Mouse (Mus musculus): ENCODE measurements around the gene Mrpl1. TPM values are rescaled to one million over a fixed set of nuclear protein-coding genes. Genes with fewer than 3 reads are reported as not detected.

The Mrpl1 gene
- polyA plus RNA-seq, 1 experiment from 2014 or later, result 10.9 TPM

GRCm38 (mm10) chr5:96200269-96200668 lies 9.0 kb upstream of the Mrpl1 start:
- Histone ChIP-seq H3K9me3 (ENCODE audit: low read length) (no peaks in the 10 kb centered on the region), H3K27me3 (replicated peaks; ENCODE audit: insufficient read depth, low read length) (no peaks in the 10 kb centered on the region), H3K36me3 (ENCODE audit: insufficient read depth, low read length) (no peaks in the 10 kb centered on the region), H3K4me1 (ENCODE audit: insufficient read depth, low read depth, low read length) (no peaks in the 10 kb centered on the region), H3K9ac (replicated peaks; ENCODE audit: low read depth) (no peak overlapping the region), H3K27ac (ENCODE audit: low read length) (no peak overlapping the region), H3K4me3 (ENCODE audit: low read depth, low read length) (no peak overlapping the region), H3K4me2 (replicated peaks; ENCODE audit: low read depth, low read length) (no peak overlapping the region)
- 63% methylated on average over 3 of the region's 3 CpGs for WGBS
- TF ChIP-seq EP300 (IDR thresholded peaks at IDR 0.05), result no peak
- no peak for TF ChIP-seq CTCF (IDR thresholded peaks at IDR 0.05)
- ATAC-seq, result no peak
- no peak for DNase-seq (ENCODE audit: low spot score)

GRCm38 (mm10) chr5:96201462-96202154 lies 7.7 kb upstream of the Mrpl1 start:
- Histone ChIP-seq H3K4me1 (ENCODE audit: insufficient read depth, low read depth, low read length) (no peaks in the 10 kb centered on the region), H3K36me3 (ENCODE audit: insufficient read depth, low read length) (no peaks in the 10 kb centered on the region), H3K4me2 (replicated peaks; ENCODE audit: low read depth, low read length) (no peak overlapping the region), H3K27ac (ENCODE audit: low read length) (no peak overlapping the region), H3K27me3 (replicated peaks; ENCODE audit: insufficient read depth, low read length) (no peaks in the 10 kb centered on the region), H3K4me3 (ENCODE audit: low read depth, low read length) (no peak overlapping the region), H3K9ac (replicated peaks; ENCODE audit: low read depth) (no peak overlapping the region), H3K9me3 (ENCODE audit: low read length) (no peaks in the 10 kb centered on the region)
- DNase-seq (ENCODE audit: low spot score) (no peak), ATAC-seq (no peak)
- WGBS, result 63% methylated on average over 10 of the region's 10 CpGs
- TF ChIP-seq EP300 (IDR thresholded peaks at IDR 0.05) (no peak), CTCF (IDR thresholded peaks at IDR 0.05) (no peak)

GRCm38 (mm10) chr5:96206897-96207296 lies 2.4 kb upstream of the Mrpl1 start:
- H3K36me3 ChIP-seq (ENCODE audit: insufficient read depth, low read length), result no peaks in the 10 kb centered on the region
- H3K9ac ChIP-seq (replicated peaks; ENCODE audit: low read depth), result no peak overlapping the region
- H3K4me2 ChIP-seq (replicated peaks; ENCODE audit: low read depth, low read length), result no peak overlapping the region
- no peak overlapping the region for H3K27ac ChIP-seq (ENCODE audit: low read length)
- no peaks in the 10 kb centered on the region for H3K27me3 ChIP-seq (replicated peaks; ENCODE audit: insufficient read depth, low read length)
- DNase-seq (ENCODE audit: low spot score) (peak; percentile 88), ATAC-seq (0 out of 2 replicates have a peak, but pooled peaks have one; percentile 14)
- H3K4me3 ChIP-seq (ENCODE audit: low read depth, low read length), result no peak overlapping the region
- whole genome bisulfite sequencing, result 12% methylated on average over 2 of the region's 2 CpGs
- TF ChIP-seq CTCF (IDR thresholded peaks at IDR 0.05), result no peak
- TF ChIP-seq EP300 (IDR thresholded peaks at IDR 0.05), result peak; percentile 76
- peaks cover 10% of the 10 kb centered on the region; the same call in 1 of the 2 replicates for H3K4me1 ChIP-seq (ENCODE audit: insufficient read depth, low read depth, low read length)
- no peaks in the 10 kb centered on the region for H3K9me3 ChIP-seq (ENCODE audit: low read length)

GRCm38 (mm10) chr5:96207531-96207930 lies 1.8 kb upstream of the Mrpl1 start:
- 90% methylated on average over 2 of the region's 2 CpGs for WGBS

GRCm38 (mm10) chr5:96208543-96208942 lies 750 bp upstream of the Mrpl1 start:
- no peak for ATAC-seq
- peak overlapping the region; percentile 76 for H3K4me2 ChIP-seq (replicated peaks; ENCODE audit: low read depth, low read length)
- H3K9ac ChIP-seq (replicated peaks; ENCODE audit: low read depth), result no peak overlapping the region
- H3K9me3 ChIP-seq (ENCODE audit: low read length), result no peaks in the 10 kb centered on the region
- peaks cover 10% of the 10 kb centered on the region; the same call in 1 of the 2 replicates for H3K4me1 ChIP-seq (ENCODE audit: insufficient read depth, low read depth, low read length)
- DNase-seq (ENCODE audit: low spot score), result peak; percentile 23
- H3K27ac ChIP-seq (ENCODE audit: low read length), result peak overlapping the region; percentile 90; the same call in 1 of the 2 replicates
- WGBS, result 11% methylated on average over 4 of the region's 4 CpGs
- H3K4me3 ChIP-seq (ENCODE audit: low read depth, low read length), result no peak overlapping the region
- TF ChIP-seq CTCF (IDR thresholded peaks at IDR 0.05) (no peak), EP300 (IDR thresholded peaks at IDR 0.05) (no peak)
- no peaks in the 10 kb centered on the region for H3K27me3 ChIP-seq (replicated peaks; ENCODE audit: insufficient read depth, low read length)
- no peaks in the 10 kb centered on the region for H3K36me3 ChIP-seq (ENCODE audit: insufficient read depth, low read length)

More at GRCm38 (mm10) chr5:96207531-96207930, 1.8 kb upstream of the Mrpl1 start:
- Histone ChIP-seq H3K4me1 (ENCODE audit: insufficient read depth, low read depth, low read length) (peaks cover 10% of the 10 kb centered on the region; the same call in 1 of the 2 replicates), H3K9ac (replicated peaks; ENCODE audit: low read depth) (no peak overlapping the region), H3K36me3 (ENCODE audit: insufficient read depth, low read length) (no peaks in the 10 kb centered on the region), H3K27me3 (replicated peaks; ENCODE audit: insufficient read depth, low read length) (no peaks in the 10 kb centered on the region), H3K4me2 (replicated peaks; ENCODE audit: low read depth, low read length) (no peak overlapping the region), H3K4me3 (ENCODE audit: low read depth, low read length) (no peak overlapping the region), H3K9me3 (ENCODE audit: low read length) (no peaks in the 10 kb centered on the region), H3K27ac (ENCODE audit: low read length) (no peak overlapping the region)
- no peak for TF ChIP-seq EP300 (IDR thresholded peaks at IDR 0.05)
- no peak for TF ChIP-seq CTCF (IDR thresholded peaks at IDR 0.05)
- no peak for ATAC-seq
- DNase-seq (ENCODE audit: low spot score), result no peak

- H3K4me1 ChIP-seq (ENCODE audit: insufficient read depth, low read depth, low read length), result peaks cover 10% of the 10 kb centered on the region; the same call in 1 of the 2 replicates
- WGBS, result under 1% methylated on average over 35 of the region's 35 CpGs
Observed at GRCm38 (mm10) chr5:96209916-96210583, 757 bp downstream of the Mrpl1 start.

More at GRCm38 (mm10) chr5:96209916-96210583, 757 bp downstream of the Mrpl1 start:
- Histone ChIP-seq H3K9ac (replicated peaks; ENCODE audit: low read depth) (peak overlapping the region; percentile 64), H3K4me3 (ENCODE audit: low read depth, low read length) (peak overlapping the region; percentile 73), H3K4me2 (replicated peaks; ENCODE audit: low read depth, low read length) (peak overlapping the region; percentile 76), H3K36me3 (ENCODE audit: insufficient read depth, low read length) (peaks cover 5% of the 10 kb centered on the region; the same call in 1 of the 2 replicates), H3K27me3 (replicated peaks; ENCODE audit: insufficient read depth, low read length) (no peaks in the 10 kb centered on the region), H3K9me3 (ENCODE audit: low read length) (no peaks in the 10 kb centered on the region), H3K27ac (ENCODE audit: low read length) (peak overlapping the region; percentile 90)
- DNase-seq (ENCODE audit: low spot score) (peak; percentile 96), ATAC-seq (peak; percentile 96)
- no peak for TF ChIP-seq CTCF (IDR thresholded peaks at IDR 0.05)
- peak; percentile 58 for TF ChIP-seq EP300 (IDR thresholded peaks at IDR 0.05)
